Mouse (Mus musculus): ENCODE results near the gene Polr2g.
"Not testable (repeated sequence)": the region's sequence is repeated elsewhere in the genome, so short reads cannot be mapped to it uniquely, and the experiment has no call there.

The Polr2g gene

GRCm38 (mm10) chr19:8798264-8798946 is at the start of gene Polr2g:
Gene Polr2g (minus strand): TSS chr19:8798577.
- DNase-seq (ENCODE audit: low spot score in 2 of 2), result peak; percentile 86 to 87

- peak in 1 of 2 experiments; percentile 74 for DNase-seq (ENCODE audit: low spot score in 2 of 2)
Measured at GRCm38 (mm10) chr19:8844371-8845129, 46.2 kb upstream of the Polr2g start.

GRCm38 (mm10) chr19:8842961-8843360 is 44.6 kb upstream of the Polr2g start:
- DNase-seq (ENCODE audit: low spot score in 2 of 2), result no peak

DNA sequence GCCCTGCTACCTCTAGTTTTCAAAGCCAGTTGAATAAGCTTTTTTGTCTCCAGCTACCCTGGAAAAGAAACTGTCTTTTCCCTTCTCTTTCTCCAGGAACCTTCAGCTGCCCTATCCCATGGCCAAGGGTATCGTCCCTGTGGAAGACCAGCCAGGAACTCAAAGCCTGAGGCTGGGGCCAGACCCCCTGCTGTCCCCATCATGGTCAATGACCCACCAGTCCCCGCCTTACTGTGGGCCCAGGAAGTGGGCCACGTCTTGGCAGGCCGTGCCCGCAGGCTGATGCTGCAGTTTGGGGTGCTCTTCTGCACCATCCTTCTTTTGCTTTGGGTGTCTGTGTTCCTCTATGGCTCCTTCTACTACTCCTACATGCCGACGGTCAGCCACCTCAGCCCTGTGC is 42.6 kb upstream of the Polr2g start:
- DNase-seq (ENCODE audit: low spot score in 2 of 2), result no peak

GRCm38 (mm10) chr19:8839908-8840791 is 41.8 kb upstream of the Polr2g start:
- peak in 1 of 2 experiments; percentile 69 for DNase-seq (ENCODE audit: low spot score in 2 of 2)

DNA sequence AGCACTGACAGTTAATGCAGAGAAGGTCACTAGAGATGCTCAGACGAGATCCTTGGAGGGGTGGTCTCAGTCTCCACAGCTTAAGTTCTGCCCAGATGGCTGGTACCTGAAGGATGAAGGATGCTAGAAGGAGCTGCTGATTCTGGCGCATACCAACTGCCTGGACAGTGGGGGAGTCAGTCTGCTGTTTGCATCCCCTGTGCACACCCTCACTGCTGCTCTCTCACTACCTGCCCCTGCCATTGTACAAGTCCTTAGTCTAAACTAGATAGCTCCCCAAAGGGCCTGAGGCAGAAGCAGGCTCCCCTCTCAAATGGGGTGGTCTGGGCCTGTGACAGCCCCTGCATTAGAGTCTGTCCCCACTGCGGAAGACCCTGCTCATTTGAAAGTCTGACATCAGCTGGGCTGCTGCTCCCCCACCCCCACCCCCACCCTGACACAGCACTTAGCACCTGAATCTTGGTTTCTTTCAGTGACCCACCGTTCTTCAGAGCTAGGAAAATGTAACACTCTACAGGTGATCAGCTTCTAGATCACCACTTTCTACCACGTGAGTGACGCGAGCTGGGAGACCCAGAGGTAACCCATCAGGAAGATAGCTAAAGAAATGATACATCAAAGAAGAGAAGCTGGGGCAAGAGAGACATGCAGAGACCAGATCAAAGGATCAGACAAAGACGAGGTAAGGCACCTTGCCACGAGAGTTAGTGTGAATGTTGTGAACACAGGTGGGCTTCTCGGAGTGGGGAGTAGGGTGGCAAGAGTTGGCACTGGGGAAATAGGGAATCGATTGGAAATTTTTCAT is 40.9 kb upstream of the Polr2g start, which contains the start of gene Gng3:
TSS of gene Gng3 (minus strand) at position 92 of the 805 bp plus-strand sequence.
- DNase-seq (ENCODE audit: low spot score in 2 of 2), result peak; percentile 75 to 86

GRCm38 (mm10) chr19:8838041-8838730 is 39.8 kb upstream of the Polr2g start:
- DNase-seq (ENCODE audit: low spot score in 2 of 2), result peak in 1 of 2 experiments; percentile 38

GRCm38 (mm10) chr19:8837251-8837791 is 38.9 kb upstream of the Polr2g start, which contains the start of gene Bscl2:
Gene Bscl2 (plus strand): TSS chr19:8837467.
- DNase-seq (ENCODE audit: low spot score in 2 of 2), result peak; percentile 85 to 87

DNA sequence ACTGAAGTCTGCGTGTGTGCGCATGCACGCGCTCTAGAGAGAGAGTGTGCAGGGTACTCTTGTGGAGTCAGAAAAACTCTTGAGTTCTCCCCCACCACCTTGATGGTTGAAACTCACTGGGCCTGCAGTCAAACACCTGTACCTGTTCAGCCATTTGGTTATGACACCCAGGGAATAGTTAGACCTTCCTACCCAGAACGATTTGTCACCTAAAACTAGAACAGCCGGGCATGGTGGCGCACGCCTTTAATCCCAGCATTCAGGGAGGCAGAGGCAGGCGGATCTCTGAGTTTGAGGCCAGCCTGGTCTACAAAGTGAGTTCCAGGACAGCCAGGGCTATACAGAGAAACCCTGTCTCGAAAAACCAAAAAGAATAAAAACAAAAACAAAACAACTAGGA is 38.0 kb upstream of the Polr2g start:
- not testable (repeated sequence) for DNase-seq (ENCODE audit: low spot score in 2 of 2)

DNA sequence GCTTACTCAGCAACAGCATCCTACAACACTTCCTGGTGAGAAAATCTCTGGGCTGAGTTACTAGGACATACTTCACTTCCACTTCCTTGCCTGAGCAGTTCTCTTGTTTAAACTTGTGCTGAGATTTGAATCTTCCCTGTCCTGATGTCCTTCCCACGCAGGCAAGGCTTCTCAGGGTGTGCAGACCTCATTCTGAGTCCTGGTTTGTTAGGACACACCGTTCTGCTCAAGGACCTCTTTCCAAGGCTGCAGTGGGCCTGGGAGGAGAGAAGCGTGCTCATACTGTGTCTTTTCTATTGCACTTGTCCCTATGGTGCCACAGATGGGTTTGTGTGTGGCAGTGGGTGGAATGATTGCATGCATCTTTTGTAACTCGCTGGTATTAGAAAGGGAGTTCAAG is 34.6 kb upstream of the Polr2g start:
- no peak for DNase-seq (ENCODE audit: low spot score in 2 of 2)

DNA sequence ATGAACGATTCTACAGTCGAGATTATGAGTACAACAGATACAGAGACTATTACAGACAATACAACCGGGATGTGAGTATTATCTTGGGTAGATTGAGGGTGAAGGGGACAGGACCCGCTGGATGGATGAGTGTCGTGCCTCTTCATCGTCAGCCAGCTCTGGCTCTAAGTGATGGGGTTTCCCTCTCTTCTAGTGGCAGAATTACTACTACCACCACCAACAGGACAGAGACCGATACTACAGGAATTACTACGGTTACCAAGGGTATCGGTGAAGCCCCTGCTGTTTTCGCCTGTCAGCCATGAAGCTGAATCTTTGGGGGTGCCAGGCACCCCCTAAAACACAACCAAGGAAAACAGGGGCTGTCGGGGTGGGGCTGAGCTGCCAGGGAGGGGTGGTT is 32.9 kb upstream of the Polr2g start:
- DNase-seq (ENCODE audit: low spot score in 2 of 2), result no peak

DNA sequence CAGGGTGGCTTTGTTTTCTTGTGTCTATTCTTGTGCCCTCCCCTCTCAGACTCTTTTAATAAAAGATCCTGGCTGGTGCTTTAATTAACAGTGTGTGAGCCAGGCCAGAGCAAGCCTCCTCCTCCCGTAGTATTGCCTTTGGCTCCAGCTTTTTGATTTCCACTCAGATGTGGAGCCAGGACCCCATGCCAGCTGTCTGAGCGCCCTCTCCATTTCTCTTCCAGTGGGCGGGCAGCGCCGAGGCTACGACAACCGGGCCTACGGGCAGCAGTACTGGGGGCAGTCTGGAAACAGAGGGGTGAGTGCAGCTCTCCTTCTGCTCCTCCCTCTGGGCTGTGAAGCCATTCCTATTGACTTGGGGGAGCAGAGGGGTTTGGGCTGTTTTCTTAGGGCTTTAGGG is 32.3 kb upstream of the Polr2g start:
- DNase-seq (ENCODE audit: low spot score in 2 of 2), result no peak

- no peak for DNase-seq (ENCODE audit: low spot score in 2 of 2)
Measured at GRCm38 (mm10) chr19:8829660-8830059, 31.3 kb upstream of the Polr2g start, which contains the start of gene AC129217.1. Gene AC129217.1 (plus strand): TSS chr19:8829773.

GRCm38 (mm10) chr19:8822696-8823095 is 24.3 kb upstream of the Polr2g start:
- DNase-seq (ENCODE audit: low spot score in 2 of 2), result no peak

GRCm38 (mm10) chr19:8821146-8821545 is 22.8 kb upstream of the Polr2g start:
- DNase-seq (ENCODE audit: low spot score in 2 of 2), result no peak

GRCm38 (mm10) chr19:8820424-8820956 is 22.1 kb upstream of the Polr2g start:
- DNase-seq (ENCODE audit: low spot score in 2 of 2), result peak in 1 of 2 experiments; percentile 49

DNA sequence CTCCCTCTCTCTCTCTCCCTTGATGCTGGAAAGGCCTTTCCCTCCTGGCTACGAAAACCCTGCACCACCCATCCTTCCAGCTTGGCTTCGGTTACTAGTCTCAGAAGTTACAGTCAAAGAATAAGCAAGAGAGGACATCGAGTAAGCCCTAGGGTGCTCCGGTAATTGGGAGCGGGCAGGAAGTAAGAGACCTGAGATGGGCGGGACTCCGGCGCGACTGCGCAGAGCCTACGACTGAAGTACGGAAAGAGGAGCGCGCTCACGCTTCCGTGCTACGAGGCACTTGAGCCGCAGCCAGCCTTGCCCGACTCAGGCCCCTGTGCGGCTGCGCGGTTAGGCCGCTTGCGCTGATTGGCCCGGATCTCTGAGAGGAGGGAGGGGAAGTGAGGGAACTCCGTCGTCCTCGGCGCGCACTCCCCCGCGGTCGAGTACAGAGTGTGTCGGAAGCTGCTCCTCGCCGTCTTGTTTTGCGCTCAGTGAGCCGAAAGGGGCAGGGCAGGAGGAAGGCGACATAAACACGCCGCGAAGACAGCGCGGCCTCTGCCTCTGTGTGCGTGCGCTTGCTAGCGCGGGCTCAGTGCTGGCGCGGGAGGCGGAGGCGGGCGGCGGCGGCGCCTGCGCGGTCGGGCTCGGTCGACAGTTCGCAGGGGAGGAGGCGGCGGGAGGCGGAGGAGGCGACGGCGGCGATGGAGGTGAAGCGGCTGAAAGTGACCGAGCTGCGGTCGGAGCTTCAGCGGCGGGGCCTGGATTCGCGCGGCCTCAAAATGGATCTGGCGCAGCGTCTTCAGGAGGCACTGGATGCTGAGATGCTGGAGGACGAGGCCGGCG is 21.4 kb upstream of the Polr2g start, which contains the start of gene Hnrnpul2:
TSS of gene Hnrnpul2 (plus strand) at position 415 of the 828 bp plus-strand sequence.
- DNase-seq (ENCODE audit: low spot score in 2 of 2), result peak; percentile 97 to 98

GRCm38 (mm10) chr19:8818801-8819595 is 20.6 kb upstream of the Polr2g start, which contains the start of gene Ttc9c:
Gene Ttc9c (minus strand): TSS chr19:8819333.
- peak; percentile 97 to 98 for DNase-seq (ENCODE audit: low spot score in 2 of 2)

Measured in frontal cortex, postnatal 14 days (tissue).